Mouse (Mus musculus) urinary bladder, postnatal 36 days (tissue): ENCODE results near the gene Dus1l.
"Not testable (repeated sequence)": the region's sequence is repeated elsewhere in the genome, so short reads cannot be mapped to it uniquely, and the experiment has no call there.

Experiments used
- DNase-seq, 2 experiments: peaks; one replicate each; pipeline ENCODE4 v3.0.0; 2022; ENCODE audit warnings: low spot score in 2 of 2, mixed read lengths in 1 of 2

The Dus1l gene

GRCm38 (mm10) chr11:120819556-120819955, 23.4 kb upstream of the Dus1l start:
- no peak for DNase-seq

- DNase-seq: no peak
These were observed 22.0 kb upstream of the Dus1l start for GRCm38 (mm10) chr11:120818251-120818650.

- no peak for DNase-seq
These were observed 21.2 kb upstream of the Dus1l start for GRCm38 (mm10) chr11:120817358-120817757.

GRCm38 (mm10) chr11:120812068-120812467, 15.9 kb upstream of the Dus1l start:
- DNase-seq: no peak

- no peak for DNase-seq
These were observed 11.8 kb upstream of the Dus1l start for GRCm38 (mm10) chr11:120808010-120808409.

- DNase-seq: no peak
These were observed 9.4 kb upstream of the Dus1l start for GRCm38 (mm10) chr11:120805375-120806298.

- DNase-seq: no peak
These were observed 8.6 kb upstream of the Dus1l start for GRCm38 (mm10) chr11:120804769-120805168.

GRCm38 (mm10) chr11:120804274-120804673, 8.1 kb upstream of the Dus1l start:
- no peak for DNase-seq

GRCm38 (mm10) chr11:120800061-120800904, 4.1 kb upstream of the Dus1l start:
- DNase-seq: peak; percentile 85 to 86

GRCm38 (mm10) chr11:120799316-120799890, 3.2 kb upstream of the Dus1l start:
- DNase-seq: no peak

GRCm38 (mm10) chr11:120798244-120798643, 2.0 kb upstream of the Dus1l start:
- no peak for DNase-seq

GRCm38 (mm10) chr11:120796614-120796946, 377 bp upstream of the Dus1l start:
- DNase-seq: no peak

GRCm38 (mm10) chr11:120792652-120793051, 3.6 kb downstream of the Dus1l start:
- DNase-seq: no peak

- no peak for DNase-seq
These were observed 6.4 kb downstream of the Dus1l start for GRCm38 (mm10) chr11:120789810-120790209.

GRCm38 (mm10) chr11:120789355-120789754, 6.8 kb downstream of the Dus1l start:
- DNase-seq: no peak

GRCm38 (mm10) chr11:120788460-120788859, 7.7 kb downstream of the Dus1l start:
- DNase-seq: not testable (repeated sequence)

GRCm38 (mm10) chr11:120785145-120785544, 11.1 kb downstream of the Dus1l start:
- DNase-seq: no peak

GRCm38 (mm10) chr11:120784064-120784791, 12.0 kb downstream of the Dus1l start, which contains the start of the genes Rfng and Gps1:
Rfng (minus strand) TSS chr11:120784207.
Gps1 (plus strand) TSS chr11:120784272.
- peak; percentile 79 to 85 for DNase-seq

- peak in 1 of 2 experiments; percentile 20 for DNase-seq
These were observed 12.7 kb downstream of the Dus1l start for GRCm38 (mm10) chr11:120783426-120784063.

GRCm38 (mm10) chr11:120781361-120781760, 14.8 kb downstream of the Dus1l start:
- DNase-seq: not testable (repeated sequence)

GRCm38 (mm10) chr11:120779876-120780275, 16.3 kb downstream of the Dus1l start:
- no peak for DNase-seq
